Mouse (Mus musculus) left cerebral cortex, postnatal 10 days (tissue): Measurements from ENCODE around the gene Ybx2. TPM values are rescaled to one million over a fixed set of nuclear protein-coding genes. Genes with fewer than 3 reads are reported as not detected.
A peak's percentile ranks its signal among the peaks of the same experiment; 100 is the strongest.

Source experiments
- DNase-seq, 2 experiments: peaks; one replicate each; pipeline ENCODE4 v3.0.0; 2021 to 2022; ENCODE audit warnings: low spot score in 2 of 2, mixed read lengths in 1 of 2; ENCODE audit errors: extremely low spot score in 1 of 2
- intact Hi-C: fragments of 180-260 bp; cut with DNase I; formaldehyde crosslinking; loops from one replicate; pipeline ENCODE4 v1.15.1; 2025
- total RNA-seq, 2 experiments: library from RNA; stranded (reverse); gene quantifications; 2 replicates each; pipeline ENCODE4 v1.2.3; 2021

Ybx2 gene
- 1 to 10 TPM; 9.5 TPM for total RNA-seq

- peak; percentile 82 to 91 for DNase-seq
- intact Hi-C loops, result loop anchor here (2.0 to 10.0 kb wide), 2 partner anchors 13 to 279 kb away; partner anchors contain the start of genes Slc16a11 and Slc2a4
Measured at GRCm38 (mm10) chr11:69935137-69935879, at the start of gene Ybx2. Ybx2 (plus strand) TSS chr11:69935796.

DNA sequence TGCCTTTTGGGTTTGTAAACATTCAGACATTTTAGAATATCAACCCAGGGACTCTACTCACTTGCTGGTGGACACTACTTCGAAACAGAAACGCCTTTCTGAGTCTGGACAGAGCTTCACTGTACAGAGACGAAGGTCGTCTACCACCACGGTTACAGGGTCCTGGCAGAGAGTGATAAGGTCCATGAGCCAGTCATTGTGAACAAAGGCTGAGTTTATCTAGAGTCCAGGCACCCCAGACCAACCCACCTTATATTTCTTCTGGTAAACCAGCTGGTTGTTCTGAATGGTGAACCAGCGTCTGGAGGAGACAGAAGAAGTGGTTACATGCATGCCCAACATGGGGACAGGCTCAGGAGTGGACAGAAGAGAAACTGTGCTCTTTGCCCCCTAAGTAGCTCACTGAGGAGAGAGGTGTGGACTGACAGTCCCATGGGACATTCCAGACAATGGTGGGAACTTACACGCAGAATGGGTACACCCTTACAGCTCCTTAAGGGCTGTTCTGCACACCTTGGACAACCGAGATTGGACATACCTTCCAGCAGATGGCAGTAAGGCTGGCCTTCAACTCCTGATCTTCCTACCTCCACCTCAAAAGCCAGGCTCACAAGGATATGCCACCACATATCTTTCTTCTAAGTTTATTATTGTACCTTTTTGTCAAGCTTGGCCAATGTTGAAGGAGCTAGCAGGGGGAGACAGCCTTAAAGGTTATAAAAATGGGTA, 48.5 kb upstream of the Ybx2 start:
- no peak for DNase-seq
- intact Hi-C loops, result no loop called here

DNA sequence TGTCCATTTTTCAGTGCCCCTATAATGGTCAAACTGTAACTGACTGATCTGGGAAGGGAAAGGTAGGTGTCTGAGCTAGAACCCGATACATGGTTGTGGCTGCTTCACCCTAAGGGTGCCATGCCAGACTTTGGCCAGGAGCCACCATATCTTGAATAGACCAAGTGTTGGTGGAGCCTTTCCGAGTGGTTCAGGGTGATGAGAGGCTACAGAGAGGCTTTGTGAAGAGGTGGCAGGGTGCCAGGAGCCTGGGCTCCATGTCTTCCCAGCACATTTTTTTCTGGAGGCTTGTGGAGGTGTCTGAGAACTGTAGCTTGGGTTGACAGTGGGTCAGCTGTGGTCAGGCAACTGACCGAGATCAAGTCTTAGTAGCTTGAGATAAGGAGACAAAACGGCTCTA, 44.1 kb upstream of the Ybx2 start:
- intact Hi-C loops, result no loop called here

GRCm38 (mm10) chr11:69894671-69895070, 40.9 kb upstream of the Ybx2 start:
- DNase-seq, result no peak
- intact Hi-C loops, result no loop called here

More for the DNA sequence above, 44.1 kb upstream of the Ybx2 start:
- DNase-seq, result peak in 1 of 2 experiments; percentile 74

GRCm38 (mm10) chr11:69895291-69895690, 40.3 kb upstream of the Ybx2 start, which contains the start of gene Acap1:
Acap1 (minus strand) TSS chr11:69895539.
- DNase-seq, result no peak
- intact Hi-C loops, result no loop called here

DNA sequence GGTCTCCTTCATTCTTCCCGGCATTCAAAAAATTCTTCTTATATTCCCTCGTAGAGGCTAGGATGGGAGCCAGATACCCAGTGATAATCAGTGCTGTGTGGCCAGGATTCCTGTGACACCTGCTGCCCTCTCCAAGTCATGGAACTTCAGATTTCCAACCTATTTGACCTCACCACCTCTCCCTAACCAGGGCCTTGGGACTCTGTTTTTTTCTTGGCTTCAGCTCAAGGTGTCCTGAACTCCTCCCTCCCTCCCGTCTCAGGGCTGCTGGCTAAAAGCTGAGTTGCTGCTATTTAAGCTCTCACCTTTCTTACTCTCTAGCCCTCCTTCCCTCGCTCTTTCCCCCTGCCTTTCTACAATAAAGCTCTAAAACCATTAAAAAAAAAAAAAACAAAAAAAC, 35.7 kb upstream of the Ybx2 start:
- DNase-seq, result no peak
- intact Hi-C loops, result no loop called here

- peak; percentile 90 to 92 for DNase-seq
- intact Hi-C loops, result no loop called here
Measured at GRCm38 (mm10) chr11:69900471-69901405, 34.9 kb upstream of the Ybx2 start, which contains the start of the genes 2810408A11Rik and Neurl4. 2810408A11Rik (minus strand) TSS chr11:69900987. Neurl4 (plus strand) TSS chr11:69901072.

GRCm38 (mm10) chr11:69901406-69901846, 34.2 kb upstream of the Ybx2 start:
- peak; percentile 97 for DNase-seq
- intact Hi-C loops, result no loop called here

GRCm38 (mm10) chr11:69901993-69902392, 33.6 kb upstream of the Ybx2 start:
- intact Hi-C loops, result no loop called here
- no peak for DNase-seq

DNA sequence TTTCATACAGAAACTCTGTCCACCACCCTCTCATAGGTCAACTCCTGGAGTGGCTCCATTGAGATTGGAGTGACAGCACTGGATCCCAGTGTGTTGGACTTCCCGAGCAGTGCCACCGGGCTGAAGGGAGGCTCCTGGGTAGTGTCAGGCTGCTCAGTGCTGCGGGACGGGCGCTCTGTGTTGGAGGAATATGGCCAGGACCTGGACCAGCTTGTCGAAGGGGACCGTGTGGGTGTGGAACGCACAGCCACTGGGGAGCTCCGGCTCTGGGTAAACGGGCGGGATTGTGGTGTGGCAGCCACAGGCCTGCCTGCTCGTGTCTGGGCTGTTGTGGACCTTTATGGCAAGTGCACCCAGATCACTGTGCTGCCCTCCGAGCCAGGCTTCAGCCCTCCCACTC, 32.6 kb upstream of the Ybx2 start:
- DNase-seq, result no peak
- intact Hi-C loops, result no loop called here

- intact Hi-C loops, result no loop called here
- DNase-seq, result no peak
Measured at GRCm38 (mm10) chr11:69904311-69904710, 31.3 kb upstream of the Ybx2 start.

DNA sequence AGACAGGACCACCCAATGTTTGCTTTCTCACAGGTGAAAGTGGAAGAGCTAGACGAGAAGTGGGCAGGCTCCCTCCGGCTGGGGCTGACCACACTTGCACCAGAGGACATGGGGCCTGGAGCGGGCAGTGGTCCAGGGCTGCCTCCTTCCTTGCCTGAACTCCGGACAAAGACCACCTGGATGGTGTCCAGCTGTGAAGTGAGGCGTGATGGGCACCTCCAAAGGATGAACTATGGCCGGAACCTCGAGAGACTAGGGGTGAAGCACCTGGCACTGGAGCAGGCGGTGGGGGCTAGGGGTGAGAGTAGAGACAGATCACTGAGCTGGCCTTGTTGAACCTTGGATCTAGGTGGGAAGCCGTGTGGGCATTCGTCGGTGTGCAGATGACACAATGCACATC, 27.0 kb upstream of the Ybx2 start:
- intact Hi-C loops, result no loop called here
- no peak for DNase-seq

DNA sequence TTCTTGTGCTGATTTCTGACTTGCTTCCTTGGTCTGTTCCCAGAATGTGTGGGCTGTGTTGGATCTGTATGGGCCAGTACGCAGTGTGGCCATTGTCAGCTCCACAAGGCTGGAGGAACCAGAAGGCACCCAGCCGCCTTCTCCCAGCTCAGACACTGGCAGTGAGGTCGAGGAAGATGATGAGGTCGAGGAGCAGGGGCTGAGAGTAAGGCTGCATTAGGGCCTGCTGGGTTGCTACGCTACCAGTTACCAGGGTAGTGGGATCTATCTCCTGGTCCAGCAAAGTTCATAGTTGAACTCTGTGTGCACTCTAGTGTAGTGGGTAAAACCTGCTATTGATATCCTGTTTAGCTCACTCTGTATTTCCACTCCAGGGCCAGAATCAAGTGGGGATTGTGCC, 26.4 kb upstream of the Ybx2 start:
- no peak for DNase-seq
- intact Hi-C loops, result no loop called here

DNA sequence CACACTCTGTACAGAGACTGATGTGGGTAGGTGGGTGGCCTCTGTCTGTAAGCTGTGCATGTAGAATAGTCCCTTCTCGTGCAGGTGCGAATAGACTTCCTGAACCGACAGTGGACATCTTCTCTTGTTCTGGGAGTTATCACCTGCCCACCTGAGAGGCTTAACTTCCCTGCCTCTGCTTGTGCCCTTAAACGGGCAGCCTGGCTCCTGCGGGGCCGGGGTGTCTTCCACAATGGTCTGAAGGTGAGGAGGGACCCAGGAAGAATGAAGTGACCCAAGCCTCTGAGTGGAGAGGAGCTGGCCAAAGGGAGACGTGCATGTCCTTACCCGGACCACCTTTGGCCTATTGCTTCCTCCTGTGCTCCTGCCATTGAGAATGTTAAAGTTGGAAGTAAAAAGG, 25.4 kb upstream of the Ybx2 start:
- DNase-seq, result no peak
- intact Hi-C loops, result no loop called here

DNA sequence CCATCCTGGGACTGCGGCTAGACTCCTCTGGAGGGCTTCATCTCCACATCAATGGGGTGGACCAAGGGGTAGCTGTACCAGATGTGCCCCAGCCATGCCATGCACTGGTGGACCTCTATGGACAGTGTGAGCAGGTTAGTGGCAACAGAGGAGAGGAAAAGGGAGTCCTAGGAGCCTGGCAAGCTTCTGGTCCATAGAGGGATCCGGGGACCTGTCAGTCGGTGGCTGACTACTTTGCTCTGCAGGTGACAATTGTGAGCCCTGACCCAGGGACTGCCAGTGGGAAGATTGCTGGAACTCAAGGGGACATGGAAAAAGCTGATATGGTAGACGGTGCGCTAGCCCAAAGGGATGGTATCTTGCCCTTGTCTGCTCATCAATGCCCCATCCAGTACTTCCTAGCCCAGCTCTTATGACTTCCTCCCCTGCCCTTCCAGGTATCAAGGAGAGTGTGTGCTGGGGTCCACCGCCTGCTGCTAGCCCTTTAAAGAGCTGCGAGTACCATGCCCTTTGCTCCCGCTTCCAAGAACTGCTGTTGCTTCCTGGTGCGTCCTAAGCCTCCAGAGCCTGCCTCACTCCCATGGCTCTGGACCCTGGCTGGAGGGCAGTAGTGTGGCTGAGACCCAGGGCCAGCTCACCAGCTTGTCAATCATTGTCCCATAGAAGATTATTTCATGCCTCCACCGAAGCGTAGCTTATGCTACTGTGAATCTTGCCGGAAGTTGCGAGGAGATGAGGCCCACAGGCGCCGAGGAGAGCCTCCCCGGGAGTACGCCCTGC, 24.6 kb upstream of the Ybx2 start:
- intact Hi-C loops, result no loop called here
- DNase-seq, result no peak

- intact Hi-C loops, result no loop called here
- DNase-seq, result no peak
Measured at GRCm38 (mm10) chr11:69911701-69912100, 23.9 kb upstream of the Ybx2 start.

GRCm38 (mm10) chr11:69912716-69913530, 22.7 kb upstream of the Ybx2 start:
- intact Hi-C loops, result no loop called here
- DNase-seq, result no peak
